Mouse (Mus musculus) spleen, adult 2 months (tissue): ENCODE measurements around the gene Mrpl54.

Experiments
- CTCF ChIP-seq: fragments of 200-500 bp; IDR thresholded peaks from 2 replicates; pipeline ENCODE4 v1.5.1; 2011; ENCODE audit warnings: mild to moderate bottlenecking, inconsistent platforms; ENCODE audit not compliant: insufficient read depth, insufficient read length, insufficient replicate concordance; ENCODE audit errors: extremely low read depth
- POLR2A ChIP-seq: fragments of 200-500 bp; IDR thresholded peaks from 2 replicates; pipeline ENCODE4 v1.6.1; 2011; ENCODE audit warnings: low read depth, low read length, inconsistent platforms

DNA sequence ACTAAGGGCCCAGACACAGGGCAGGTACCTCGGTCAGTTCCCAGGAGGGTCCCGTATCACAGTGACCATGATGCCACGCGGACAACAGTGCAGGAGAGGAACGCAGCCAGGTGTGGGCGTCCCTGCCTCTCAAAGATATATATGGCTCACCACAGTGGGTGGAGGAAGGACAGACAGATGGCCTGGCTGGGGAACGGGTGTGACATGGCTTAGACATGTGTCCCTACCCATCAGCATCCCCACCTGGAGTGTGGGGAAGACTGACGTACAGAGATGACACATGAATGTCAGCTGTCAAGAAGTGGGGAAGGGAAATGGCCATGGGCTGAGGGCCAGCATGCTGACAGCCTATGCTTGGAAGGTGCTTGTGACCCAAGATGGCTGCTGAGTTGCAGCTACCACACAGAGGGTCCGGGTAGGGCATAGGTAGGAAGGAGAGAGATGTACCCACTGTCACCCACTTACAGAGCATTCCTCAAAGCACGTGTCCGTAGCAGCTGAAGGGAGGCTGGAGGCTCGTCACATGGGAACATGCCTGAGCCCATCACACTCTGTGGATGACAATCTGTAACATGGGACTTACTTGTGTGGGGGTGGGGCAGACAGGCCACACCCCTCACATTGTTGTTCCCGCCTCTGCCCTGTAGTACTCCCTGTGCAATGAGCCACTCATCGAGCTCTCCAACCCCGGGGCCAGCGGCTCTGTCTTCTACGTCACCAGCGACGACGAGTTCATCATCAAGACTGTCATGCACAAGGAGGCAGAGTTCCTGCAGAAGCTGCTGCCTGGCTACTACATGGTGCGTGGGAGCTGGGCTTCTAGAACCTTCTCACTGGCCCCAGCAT is 40.3 kb upstream of the Mrpl54 start:
- TF ChIP-seq POLR2A (no peak), CTCF (no peak)
